Mouse (Mus musculus): ENCODE measurements at regions not wholly inside any gene's neighbourhood (a gene's known extent, or its start where the extent isn't known, plus 50 kb on each side); places are given as distances from the start of the nearest gene placed in this dataset.

- DNase-seq (ENCODE audit: low spot score in 2 of 2), result peak in 1 of 2 experiments; percentile 5
These were observed 77.0 kb upstream of the Lgr5 start for GRCm38 (mm10) chr10:115664567-115664966.

GRCm38 (mm10) chr10:115676661-115677060, 89.1 kb upstream of the Lgr5 start:
- no peak for DNase-seq (ENCODE audit: low spot score in 2 of 2)

DNA sequence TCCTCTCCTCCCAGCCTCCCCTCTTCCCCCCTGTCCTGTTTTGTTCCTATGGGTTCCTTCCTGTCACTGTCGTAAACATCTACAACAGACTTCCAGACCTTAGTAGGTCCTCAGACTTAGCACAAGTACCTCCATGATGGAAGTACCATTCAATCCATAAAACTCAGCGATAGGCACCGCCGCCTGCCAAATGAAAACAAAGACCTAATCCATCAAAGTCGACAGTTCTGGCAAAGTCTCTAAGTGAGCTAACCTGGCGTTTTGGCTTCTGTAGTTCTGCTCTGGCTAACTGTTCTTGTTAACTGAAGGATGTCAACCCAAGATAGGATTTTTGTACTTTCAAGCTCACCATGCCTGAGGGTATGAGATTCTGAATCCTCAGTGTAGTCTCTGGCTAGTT, 93.5 kb upstream of the Lgr5 start:
- no peak for DNase-seq (ENCODE audit: low spot score in 2 of 2)

- no peak for DNase-seq (ENCODE audit: low spot score in 2 of 2)
These were observed 104.4 kb upstream of the Lgr5 start for GRCm38 (mm10) chr10:115691939-115692338.

DNA sequence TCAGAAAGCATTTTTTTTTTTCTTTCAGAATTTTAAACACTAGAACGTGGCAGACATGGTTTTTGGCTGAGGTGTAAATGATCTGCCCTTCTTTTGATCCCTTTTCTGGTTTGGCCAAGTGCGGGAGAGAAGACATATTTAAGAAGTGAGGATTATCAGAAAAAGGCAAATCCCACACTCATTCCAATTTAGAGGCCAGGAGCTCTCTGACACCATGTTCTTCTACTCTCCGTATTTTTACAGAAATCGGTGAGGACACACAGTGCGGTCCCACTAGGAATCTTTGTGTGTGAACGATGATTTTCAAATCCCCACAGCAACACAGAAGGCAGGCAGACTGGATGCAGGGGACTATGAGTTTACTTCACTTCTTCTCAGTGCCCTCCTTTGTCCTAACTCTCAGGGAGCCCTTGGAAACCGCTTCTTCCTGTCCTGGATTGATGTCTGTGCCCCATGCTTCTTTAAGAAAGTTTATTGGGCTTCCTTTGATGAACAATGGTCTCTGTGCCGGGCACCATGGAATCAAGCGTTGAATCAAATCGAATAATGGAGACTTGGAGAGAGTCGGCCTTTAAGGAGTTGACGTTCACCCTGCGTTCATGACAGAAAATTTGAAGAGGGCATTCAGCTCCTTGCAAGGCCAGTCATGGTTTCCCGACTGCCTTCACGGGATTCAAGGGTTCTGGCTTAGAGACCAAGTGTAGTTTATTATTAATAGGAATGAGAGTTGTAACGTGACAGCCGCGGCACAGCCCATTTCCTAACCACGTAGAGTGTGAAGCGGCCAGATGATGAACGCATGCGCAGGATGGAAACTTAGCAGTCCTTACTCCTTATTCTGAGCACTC, 106.6 kb upstream of the Lgr5 start:
- DNase-seq (ENCODE audit: low spot score in 2 of 2), result no peak

GRCm38 (mm10) chr10:115702358-115702757, 114.3 kb upstream of the Tspan8 start:
- DNase-seq (ENCODE audit: low spot score in 2 of 2), result no peak

- DNase-seq (ENCODE audit: low spot score in 2 of 2), result no peak
These were observed 108.0 kb upstream of the Tspan8 start for GRCm38 (mm10) chr10:115708623-115709022.

GRCm38 (mm10) chr10:115713896-115714295, 102.7 kb upstream of the Tspan8 start:
- no peak for DNase-seq (ENCODE audit: low spot score in 2 of 2)

GRCm38 (mm10) chr10:115716178-115716577, 100.5 kb upstream of the Tspan8 start:
- DNase-seq (ENCODE audit: low spot score in 2 of 2), result no peak

DNA sequence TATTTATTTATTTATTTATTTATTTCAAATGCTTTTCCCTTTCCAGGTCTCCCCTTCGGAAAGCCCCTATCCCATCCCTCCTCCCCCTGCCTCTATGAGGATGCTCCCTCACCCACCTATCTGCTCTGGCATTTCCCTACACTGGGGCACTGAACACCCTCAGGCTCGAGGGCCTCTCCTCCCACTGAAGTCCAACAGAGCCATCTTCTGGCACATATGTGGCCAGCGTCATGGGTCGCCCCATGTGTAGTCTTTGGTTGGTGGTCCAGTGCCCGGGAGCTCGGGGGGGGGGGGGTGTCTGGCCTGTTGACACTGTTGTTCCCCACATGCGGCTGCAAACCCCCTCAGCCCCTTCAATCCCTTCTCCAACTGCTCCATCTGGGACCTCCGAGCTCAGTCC, 99.6 kb upstream of the Tspan8 start:
- DNase-seq (ENCODE audit: low spot score in 2 of 2), result no peak

- no peak for DNase-seq (ENCODE audit: low spot score in 2 of 2)
These were observed 94.0 kb upstream of the Tspan8 start for GRCm38 (mm10) chr10:115722589-115722988.

GRCm38 (mm10) chr10:115742634-115743347, 73.8 kb upstream of the Tspan8 start:
- DNase-seq (ENCODE audit: low spot score in 2 of 2), result no peak

GRCm38 (mm10) chr10:115749844-115750243, 66.8 kb upstream of the Tspan8 start:
- no peak for DNase-seq (ENCODE audit: low spot score in 2 of 2)

GRCm38 (mm10) chr10:115750250-115750649, 66.4 kb upstream of the Tspan8 start:
- no peak for DNase-seq (ENCODE audit: low spot score in 2 of 2)

GRCm38 (mm10) chr10:115758667-115759066, 58.0 kb upstream of the Tspan8 start:
- DNase-seq (ENCODE audit: low spot score in 2 of 2), result no peak

Measured in layer of hippocampus, postnatal 14 days (tissue).